Mouse (Mus musculus) splenic B cell, adult 2 months (primary cell): ENCODE data around the gene Hbq1b.

Source experiments
- DNase-seq: peaks from one replicate; pipeline ENCODE4 v3.0.0-alpha.2; 2011; ENCODE audit warnings: low read depth, low spot score
- H3K27me3 ChIP-seq: 2 replicates; pipeline ENCODE4 v1.6.1; 2012; ENCODE audit warnings: mild to moderate bottlenecking, low read length, moderate library complexity, mixed read lengths; ENCODE audit not compliant: control insufficient read depth, poor library complexity, insufficient read depth, severe bottlenecking
- H3K36me3 ChIP-seq: 2 replicates; pipeline ENCODE4 v1.6.1; 2012; ENCODE audit warnings: mild to moderate bottlenecking, low read length, moderate library complexity, mixed read lengths; ENCODE audit not compliant: control insufficient read depth, poor library complexity, insufficient read depth, severe bottlenecking

The Hbq1b gene

GRCm38 (mm10) chr11:32256566-32256965 is 30.2 kb upstream of the Hbq1b start:
- DNase-seq: no peak
- Histone ChIP-seq H3K36me3 (peaks cover 4% of the 10 kb centered on the region), H3K27me3 (no peaks in the 10 kb centered on the region)

DNA sequence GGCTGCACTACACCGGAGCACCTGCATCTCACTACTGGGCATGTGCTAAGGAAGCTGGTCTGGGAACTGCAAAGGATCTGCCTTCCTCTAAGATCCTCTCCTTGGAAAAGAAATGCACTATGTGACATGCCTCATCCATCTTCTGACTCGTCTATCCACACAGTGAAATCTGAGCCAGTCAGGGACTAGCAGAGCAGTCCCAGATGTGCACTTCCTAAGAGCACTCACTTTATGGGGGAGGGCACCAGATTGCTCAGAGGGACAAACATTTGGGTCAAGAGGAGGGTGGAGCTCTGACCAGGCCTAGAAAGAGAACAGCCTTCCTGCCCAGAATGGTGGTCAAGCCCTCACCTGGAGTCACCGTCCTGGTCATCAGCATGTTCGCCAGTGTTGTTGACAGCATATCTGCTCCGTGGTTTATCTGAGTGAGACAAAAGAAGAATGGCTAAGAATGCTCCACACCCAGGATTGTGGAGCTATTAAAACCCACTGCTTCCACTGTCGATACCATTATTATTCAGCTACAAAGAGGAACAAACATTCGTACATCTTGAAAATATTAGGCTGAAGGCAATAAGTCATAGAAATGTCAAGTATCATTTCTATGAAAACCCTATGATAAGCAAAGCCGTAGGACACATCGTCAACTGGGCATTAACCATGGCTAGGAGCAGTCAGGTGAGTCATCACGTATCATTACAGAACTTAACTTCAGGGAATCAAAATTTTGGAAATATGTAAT is 23.9 kb upstream of the Hbq1b start:
- peaks cover 5% of the 10 kb centered on the region for H3K36me3 ChIP-seq
- no peaks in the 10 kb centered on the region for H3K27me3 ChIP-seq
- DNase-seq: no peak

DNA sequence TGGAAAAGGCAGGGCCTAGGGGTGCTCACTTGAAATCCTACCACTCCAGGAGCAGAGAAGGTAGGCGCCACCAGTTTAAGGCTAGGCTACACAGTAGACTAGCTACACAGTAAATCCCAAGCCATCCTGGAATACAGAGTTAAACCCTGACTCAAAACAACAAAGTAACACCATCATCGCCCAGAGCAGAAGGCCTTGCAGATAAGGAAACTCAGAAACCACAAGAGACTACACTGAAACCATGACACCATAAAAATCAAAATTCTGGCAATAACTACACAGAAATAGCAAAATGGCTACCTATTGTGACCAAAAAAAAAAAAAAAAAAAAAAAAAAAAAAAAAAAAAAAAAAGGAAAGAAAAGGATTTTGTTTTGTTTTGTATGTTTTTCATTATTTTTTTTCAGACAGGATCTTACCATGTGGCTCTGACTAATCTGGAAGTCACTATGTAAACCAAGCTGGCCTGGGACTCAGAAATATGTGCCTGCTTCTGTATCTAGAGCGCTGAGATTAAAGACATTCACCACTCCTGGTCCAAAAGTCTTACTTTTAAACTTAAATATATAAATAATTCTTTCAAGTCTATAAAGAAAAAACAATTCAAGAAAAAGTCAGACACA is 21.5 kb upstream of the Hbq1b start:
- no peak for DNase-seq
- H3K36me3 ChIP-seq: peaks cover 5% of the 10 kb centered on the region
- no peaks in the 10 kb centered on the region for H3K27me3 ChIP-seq

GRCm38 (mm10) chr11:32266194-32266593 is 20.6 kb upstream of the Hbq1b start:
- DNase-seq: no peak
- H3K27me3 ChIP-seq: no peaks in the 10 kb centered on the region
- peaks cover 1% of the 10 kb centered on the region; the same call in 1 of the 2 replicates for H3K36me3 ChIP-seq

DNA sequence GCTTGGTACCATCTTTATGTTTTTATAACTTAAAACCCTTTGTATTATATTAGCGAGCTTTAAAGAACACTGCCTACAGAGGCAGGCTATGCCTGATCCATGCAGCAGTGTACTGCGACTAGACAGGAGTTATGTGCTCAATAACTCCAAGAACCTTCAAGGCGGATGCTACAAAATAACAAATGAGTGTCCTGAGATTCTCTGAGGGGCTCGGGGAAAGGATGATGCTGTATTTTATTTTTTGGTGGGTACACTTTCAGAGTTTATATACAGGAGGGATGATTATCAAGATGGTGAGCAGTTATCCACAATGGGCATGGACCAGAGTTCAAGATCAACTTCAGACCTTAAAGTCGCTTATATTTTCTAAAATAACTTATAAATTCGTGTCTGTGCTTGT is 20.0 kb upstream of the Hbq1b start:
- no peak for DNase-seq
- Histone ChIP-seq H3K36me3 (peaks cover 1% of the 10 kb centered on the region; the same call in 1 of the 2 replicates), H3K27me3 (no peaks in the 10 kb centered on the region)

- H3K27me3 ChIP-seq: no peaks in the 10 kb centered on the region
- peaks cover 1% of the 10 kb centered on the region; the same call in 1 of the 2 replicates for H3K36me3 ChIP-seq
- peak; percentile 96 for DNase-seq
These were observed 19.4 kb upstream of the Hbq1b start, which contains the start of gene Nprl3 for GRCm38 (mm10) chr11:32267188-32267884. TSS of gene Nprl3 (minus strand) at chr11:32267707.

DNA sequence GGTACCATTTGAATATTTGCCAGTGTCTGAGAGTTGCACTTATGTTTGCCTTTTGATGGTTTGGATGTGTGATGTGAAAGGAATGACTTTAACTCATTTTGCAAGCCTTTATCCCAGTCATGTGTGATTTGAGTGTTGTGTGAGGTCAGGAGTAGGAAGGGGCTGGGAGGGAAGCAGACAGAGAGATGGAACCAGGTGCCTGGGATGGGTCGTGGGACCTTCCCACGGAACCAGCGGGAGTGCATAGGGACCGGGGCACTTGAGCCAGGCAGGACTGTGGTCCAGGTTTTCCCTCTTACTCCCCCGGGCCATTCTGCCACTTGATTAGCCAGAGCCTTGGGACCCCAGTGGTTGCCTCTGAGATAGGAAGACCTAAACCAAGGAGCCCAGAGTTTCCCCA is 18.8 kb upstream of the Hbq1b start:
- Histone ChIP-seq H3K36me3 (no peaks in the 10 kb centered on the region; the same call in 1 of the 2 replicates), H3K27me3 (no peaks in the 10 kb centered on the region)
- DNase-seq: no peak

- no peaks in the 10 kb centered on the region; the same call in 1 of the 2 replicates for H3K36me3 ChIP-seq
- no peak for DNase-seq
- H3K27me3 ChIP-seq: no peaks in the 10 kb centered on the region
These were observed 17.8 kb upstream of the Hbq1b start for GRCm38 (mm10) chr11:32268952-32269351.

DNA sequence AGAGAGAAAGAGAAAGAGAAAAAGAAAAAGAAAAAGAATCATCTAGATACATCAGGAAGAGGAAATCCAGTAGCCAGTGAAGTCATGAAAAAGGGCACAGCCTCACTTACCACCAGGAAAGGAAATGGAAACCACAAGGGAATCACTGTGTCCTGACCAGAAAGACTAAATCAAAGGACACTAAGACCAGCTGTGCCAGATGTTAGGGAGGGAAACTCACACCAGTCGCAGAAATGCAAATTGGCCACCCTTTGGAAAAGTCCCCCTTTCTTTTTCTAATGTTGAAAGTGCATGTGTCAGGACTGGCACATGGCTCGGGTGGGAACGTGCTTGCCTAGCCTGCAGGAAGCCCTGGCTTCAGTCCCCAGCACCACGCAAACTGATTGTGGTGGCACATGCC is 15.6 kb upstream of the Hbq1b start:
- no peak for DNase-seq

GRCm38 (mm10) chr11:32276347-32276746 is 10.4 kb upstream of the Hbq1b start, which contains the start of gene Hba-x:
TSS of gene Hba-x (plus strand) at chr11:32276400.
- H3K27me3 ChIP-seq: no peaks in the 10 kb centered on the region
- H3K36me3 ChIP-seq: no peaks in the 10 kb centered on the region
- DNase-seq: no peak

More for the DNA sequence above, 15.6 kb upstream of the Hbq1b start:
- Histone ChIP-seq H3K36me3 (no peaks in the 10 kb centered on the region), H3K27me3 (no peaks in the 10 kb centered on the region)

GRCm38 (mm10) chr11:32277736-32278457 is 8.9 kb upstream of the Hbq1b start:
- Histone ChIP-seq H3K27me3 (no peaks in the 10 kb centered on the region), H3K36me3 (no peaks in the 10 kb centered on the region)
- no peak for DNase-seq

DNA sequence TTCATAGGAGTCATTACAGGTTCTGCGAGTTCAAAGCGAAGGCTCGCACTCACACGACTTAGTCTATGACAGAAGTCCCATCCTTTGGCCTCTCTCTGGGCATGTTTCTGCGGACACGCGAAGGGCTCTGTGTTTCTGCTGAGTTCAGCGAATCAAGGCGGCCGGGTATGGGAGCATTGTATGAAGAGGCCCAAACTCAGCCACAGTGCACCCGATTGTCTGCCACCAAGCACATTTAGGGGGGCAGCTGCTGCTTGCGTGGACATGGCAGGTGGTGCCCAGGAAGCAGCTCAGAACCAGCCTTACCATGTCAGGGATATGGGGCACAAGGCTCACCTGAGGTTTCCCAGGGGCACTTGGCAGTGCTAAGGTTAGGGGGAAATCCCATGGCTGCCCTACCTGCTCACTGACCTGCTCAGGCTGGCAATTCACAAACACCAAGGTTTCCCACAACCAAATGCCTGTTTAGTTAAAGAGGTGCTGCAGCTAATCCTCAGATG is 8.3 kb upstream of the Hbq1b start:
- no peak for DNase-seq
- Histone ChIP-seq H3K36me3 (no peaks in the 10 kb centered on the region), H3K27me3 (no peaks in the 10 kb centered on the region)

- Histone ChIP-seq H3K27me3 (no peaks in the 10 kb centered on the region), H3K36me3 (no peaks in the 10 kb centered on the region)
- DNase-seq: no peak
These were observed 6.1 kb upstream of the Hbq1b start for GRCm38 (mm10) chr11:32280646-32281045.

DNA sequence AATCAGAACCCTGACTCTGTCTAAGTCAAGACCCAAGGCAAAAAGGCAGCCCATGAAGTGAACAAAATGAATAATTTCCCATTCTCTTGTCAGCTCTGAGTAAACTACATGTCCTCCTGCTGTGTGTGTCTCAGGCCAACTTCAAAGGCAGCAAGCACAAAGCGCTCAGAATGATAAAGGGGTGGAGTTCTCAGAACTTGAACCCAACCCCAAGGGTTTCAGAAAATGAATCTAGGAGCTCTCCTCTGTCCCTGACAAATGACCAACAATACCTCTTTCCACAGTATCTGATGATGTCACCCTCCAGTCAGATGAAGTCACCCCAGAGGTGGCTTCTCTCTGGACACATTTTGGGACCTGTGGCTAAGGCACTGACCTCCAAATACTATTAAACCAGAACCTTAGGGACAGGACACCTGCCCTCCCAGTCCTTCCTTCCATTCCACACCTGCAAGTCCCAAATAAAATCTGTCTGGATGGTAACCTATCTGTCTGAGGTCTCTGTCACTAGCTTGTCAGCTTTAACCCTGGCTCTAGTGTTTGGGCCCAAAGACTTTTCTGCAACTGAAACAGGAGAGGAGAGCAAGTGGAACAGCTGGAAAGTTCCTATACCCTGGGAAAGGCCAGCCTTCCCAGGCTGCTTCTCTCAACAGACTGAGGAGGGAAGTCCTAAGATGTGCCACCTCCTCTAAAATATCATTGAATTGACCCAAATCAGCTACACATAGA is 5.2 kb upstream of the Hbq1b start:
- no peak for DNase-seq
- no peaks in the 10 kb centered on the region for H3K36me3 ChIP-seq
- no peaks in the 10 kb centered on the region for H3K27me3 ChIP-seq
